Mouse (Mus musculus) heart, embryonic 11.5 days (tissue): ENCODE measurements around the gene Scaf11. TPM values are rescaled to one million over a fixed set of nuclear protein-coding genes. Genes with fewer than 3 reads are reported as not detected.
A peak's percentile ranks its signal among the peaks of the same experiment; 100 is the strongest.

Experiments
- ATAC-seq: fragments of 200-750 bp; cut with Nextera tagmentation; replicated peaks from 2 replicates; pipeline ENCODE4 v1.8.0; 2017; ENCODE audit warnings: moderate library complexity; ENCODE audit not compliant: insufficient number of reproducible peaks, low FRiP score, low TSS enrichment
- H3K27ac ChIP-seq: fragments of 300-500 bp; sonication (generic); 2 replicates; pipeline ENCODE4 v1.5.1; 2014; ENCODE audit warnings: mild to moderate bottlenecking, low read depth, low read length
- H3K27me3 ChIP-seq: fragments of 300-500 bp; sonication (generic); 2 replicates; pipeline ENCODE4 v1.6.1; 2014; ENCODE audit warnings: mild to moderate bottlenecking, low read length, mixed read lengths; ENCODE audit not compliant: control insufficient read depth, insufficient read depth
- H3K36me3 ChIP-seq: fragments of 300-500 bp; sonication (generic); 2 replicates; pipeline ENCODE4 v1.6.1; 2014; ENCODE audit warnings: mild to moderate bottlenecking, low read length, moderate library complexity, mixed read lengths; ENCODE audit not compliant: control insufficient read depth, insufficient read depth
- H3K4me1 ChIP-seq: fragments of 300-500 bp; sonication (generic); 2 replicates; pipeline ENCODE4 v1.6.1; 2014; ENCODE audit warnings: low read length; ENCODE audit not compliant: control insufficient read depth, insufficient read depth
- H3K4me2 ChIP-seq: fragments of 300-500 bp; sonication (generic); 2 replicates; pipeline ENCODE4 v1.6.1; 2014; ENCODE audit warnings: mild to moderate bottlenecking, moderate library complexity
- H3K4me3 ChIP-seq: fragments of 300-500 bp; sonication (generic); 2 replicates; pipeline ENCODE4 v1.5.1; 2014; ENCODE audit warnings: low read depth, low read length
- H3K9ac ChIP-seq: fragments of 300-500 bp; sonication (generic); 2 replicates; pipeline ENCODE4 v1.6.1; 2014; ENCODE audit warnings: mild to moderate bottlenecking, low read depth, low read length, moderate library complexity
- H3K9me3 ChIP-seq: fragments of 300-500 bp; sonication (generic); replicated peaks from 2 replicates; pipeline ENCODE4 v1.6.1; 2016; ENCODE audit warnings: low read length; ENCODE audit not compliant: control insufficient read depth
- WGBS: fragments of 180-500 bp; shearing (Covaris S2); extraction: QIAGEN DNeasy Blood & Tissue Kit; methylation state at CpG from one replicate; pipeline ENCODE4 v1.1.7; 2014; ENCODE audit not compliant: insufficient replicate concordance; 5-methylcytosine and 5-hydroxymethylcytosine counted together
- polyA plus RNA-seq: library from polyadenylated mRNA; unstranded; fragments of >200 nt; fragmentation: Nextera tagmentation; extraction: Ambion mirVana; gene quantifications from 2 replicates; pipeline ENCODE4 v1.2.1, GENCODE M21; 2014

Gene Scaf11
- polyA plus RNA-seq, 1 experiment from 2014 or later = 77.3 TPM

GRCm38 (mm10) chr15:96398333-96398732 is 62.3 kb downstream of the Scaf11 start:
- Histone ChIP-seq H3K27ac (no peak overlapping the region), H3K9me3 (no peaks in the 10 kb centered on the region), H3K4me1 (no peaks in the 10 kb centered on the region), H3K4me3 (no peak overlapping the region), H3K4me2 (no peak overlapping the region), H3K36me3 (peaks cover 7% of the 10 kb centered on the region), H3K27me3 (no peaks in the 10 kb centered on the region), H3K9ac (no peak overlapping the region)
- 87% methylated on average over 10 of the region's 10 CpGs for WGBS
- no peak for ATAC-seq

- 88% methylated on average over 8 of the region's 8 CpGs for WGBS
- Histone ChIP-seq H3K4me3 (no peak overlapping the region), H3K27ac (no peak overlapping the region), H3K4me1 (no peaks in the 10 kb centered on the region), H3K9ac (no peak overlapping the region), H3K9me3 (no peaks in the 10 kb centered on the region), H3K36me3 (peaks cover 12% of the 10 kb centered on the region), H3K27me3 (no peaks in the 10 kb centered on the region), H3K4me2 (no peak overlapping the region)
- ATAC-seq = no peak
Measured at GRCm38 (mm10) chr15:96396641-96397344, 63.9 kb downstream of the Scaf11 start.

GRCm38 (mm10) chr15:96395071-96395470 is 65.6 kb downstream of the Scaf11 start:
- H3K9me3 ChIP-seq = no peaks in the 10 kb centered on the region
- no peak for ATAC-seq
- H3K4me2 ChIP-seq = no peak overlapping the region
- WGBS = 95% methylated on average over 6 of the region's 6 CpGs
- H3K36me3 ChIP-seq = peaks cover 20% of the 10 kb centered on the region
- no peaks in the 10 kb centered on the region for H3K27me3 ChIP-seq
- H3K9ac ChIP-seq = no peak overlapping the region
- no peak overlapping the region for H3K4me3 ChIP-seq
- H3K27ac ChIP-seq = no peak overlapping the region
- no peaks in the 10 kb centered on the region for H3K4me1 ChIP-seq

- Histone ChIP-seq H3K36me3 (peaks cover 20% of the 10 kb centered on the region), H3K9ac (no peak overlapping the region), H3K4me1 (no peaks in the 10 kb centered on the region; the same call in 1 of the 2 replicates), H3K27me3 (no peaks in the 10 kb centered on the region), H3K9me3 (no peaks in the 10 kb centered on the region), H3K4me3 (no peak overlapping the region), H3K27ac (no peak overlapping the region), H3K4me2 (no peak overlapping the region)
- 98% methylated on average over 3 of the region's 3 CpGs for WGBS
- ATAC-seq = no peak
Measured at GRCm38 (mm10) chr15:96392878-96393277, 67.8 kb downstream of the Scaf11 start.

GRCm38 (mm10) chr15:96388565-96388964 is 72.1 kb downstream of the Scaf11 start:
- ATAC-seq = no peak
- Histone ChIP-seq H3K9me3 (no peaks in the 10 kb centered on the region), H3K36me3 (peaks cover 21% of the 10 kb centered on the region), H3K9ac (0 out of 2 replicates have a peak overlapping the region, but pooled peaks have one; percentile 2), H3K4me1 (peaks cover 1% of the 10 kb centered on the region), H3K27ac (0 out of 2 replicates have a peak overlapping the region, but pooled peaks have one; percentile 12), H3K4me2 (no peak overlapping the region), H3K27me3 (no peaks in the 10 kb centered on the region), H3K4me3 (no peak overlapping the region)
- WGBS = 83% methylated on average over 1 of the region's 1 CpGs

GRCm38 (mm10) chr15:96382223-96382622 is 78.4 kb downstream of the Scaf11 start:
- no peak for ATAC-seq
- peaks cover 8% of the 10 kb centered on the region for H3K36me3 ChIP-seq
- no peak overlapping the region for H3K4me2 ChIP-seq
- no peak overlapping the region for H3K9ac ChIP-seq
- H3K9me3 ChIP-seq = no peaks in the 10 kb centered on the region
- WGBS = 86% methylated on average over 11 of the region's 11 CpGs
- no peak overlapping the region for H3K27ac ChIP-seq
- no peak overlapping the region for H3K4me3 ChIP-seq
- H3K27me3 ChIP-seq = no peaks in the 10 kb centered on the region
- H3K4me1 ChIP-seq = peaks cover 3% of the 10 kb centered on the region; the same call in 1 of the 2 replicates

GRCm38 (mm10) chr15:96377701-96378100 is 82.9 kb downstream of the Scaf11 start:
- 93% methylated on average over 7 of the region's 7 CpGs for WGBS

GRCm38 (mm10) chr15:96377263-96377662 is 83.4 kb downstream of the Scaf11 start:
- Histone ChIP-seq H3K27me3 (no peaks in the 10 kb centered on the region), H3K9ac (no peak overlapping the region), H3K4me2 (no peak overlapping the region), H3K36me3 (peaks cover 6% of the 10 kb centered on the region; the same call in 1 of the 2 replicates), H3K4me3 (no peak overlapping the region), H3K4me1 (no peaks in the 10 kb centered on the region), H3K9me3 (no peaks in the 10 kb centered on the region), H3K27ac (no peak overlapping the region)
- 82% methylated on average over 5 of the region's 5 CpGs for WGBS
- no peak for ATAC-seq

More at GRCm38 (mm10) chr15:96377701-96378100, 82.9 kb downstream of the Scaf11 start:
- Histone ChIP-seq H3K36me3 (peaks cover 3% of the 10 kb centered on the region; the same call in 1 of the 2 replicates), H3K9me3 (no peaks in the 10 kb centered on the region), H3K9ac (no peak overlapping the region), H3K27ac (no peak overlapping the region), H3K27me3 (no peaks in the 10 kb centered on the region), H3K4me3 (no peak overlapping the region), H3K4me2 (no peak overlapping the region), H3K4me1 (no peaks in the 10 kb centered on the region)
- no peak for ATAC-seq

- Histone ChIP-seq H3K4me3 (no peak overlapping the region), H3K4me2 (no peak overlapping the region), H3K27ac (no peak overlapping the region), H3K9me3 (no peaks in the 10 kb centered on the region), H3K27me3 (no peaks in the 10 kb centered on the region), H3K36me3 (peaks cover 13% of the 10 kb centered on the region), H3K4me1 (no peaks in the 10 kb centered on the region), H3K9ac (no peak overlapping the region)
- ATAC-seq = no peak
- WGBS = 93% methylated on average over 2 of the region's 2 CpGs
Measured at GRCm38 (mm10) chr15:96376214-96376613, 84.4 kb downstream of the Scaf11 start.
